Mouse (Mus musculus) midbrain, embryonic 14.5 days (tissue): ENCODE data around the gene Cactin. TPM values are rescaled to one million over a fixed set of nuclear protein-coding genes. Genes with fewer than 3 reads are reported as not detected.

Experiments
- ATAC-seq: fragments of 200-750 bp; cut with Nextera tagmentation; 2 replicates; pipeline ENCODE4 v1.8.0; 2017; ENCODE audit warnings: moderate number of reproducible peaks, moderate library complexity; ENCODE audit not compliant: low FRiP score, low TSS enrichment
- DNase-seq: peaks from one replicate; pipeline ENCODE4 v3.0.0-alpha.2; 2015
- H3K27ac ChIP-seq: fragments of 300-500 bp; sonication (generic); replicated peaks from 2 replicates; pipeline ENCODE4 v1.5.1; 2014; ENCODE audit warnings: mild to moderate bottlenecking, low read depth, low read length, moderate library complexity
- H3K27me3 ChIP-seq: fragments of 300-500 bp; sonication (generic); 2 replicates; pipeline ENCODE4 v1.6.1; 2014; ENCODE audit warnings: low read length, control low read depth, mixed read lengths; ENCODE audit not compliant: control insufficient read depth, insufficient read depth
- H3K36me3 ChIP-seq: fragments of 300-500 bp; sonication (generic); 2 replicates; pipeline ENCODE4 v1.6.1; 2014; ENCODE audit warnings: low read length, control low read depth; ENCODE audit not compliant: control insufficient read depth, insufficient read depth
- H3K4me1 ChIP-seq: fragments of 300-500 bp; sonication (generic); 2 replicates; pipeline ENCODE4 v1.6.1; 2014; ENCODE audit warnings: mild to moderate bottlenecking, antibody characterized with exemption, low read length, control low read depth; ENCODE audit not compliant: control insufficient read depth, insufficient read depth
- H3K4me2 ChIP-seq: fragments of 300-500 bp; sonication (generic); 2 replicates; pipeline ENCODE4 v1.6.1; 2014; ENCODE audit warnings: mild to moderate bottlenecking, low read length, moderate library complexity
- H3K4me3 ChIP-seq: fragments of 300-500 bp; sonication (generic); replicated peaks from 2 replicates; pipeline ENCODE4 v1.5.1; 2014; ENCODE audit warnings: low read depth, low read length
- H3K9ac ChIP-seq: fragments of 300-500 bp; sonication (generic); replicated peaks from 2 replicates; pipeline ENCODE4 v1.6.1; 2014; ENCODE audit warnings: mild to moderate bottlenecking, low read length, moderate library complexity
- H3K9me3 ChIP-seq: fragments of 300-500 bp; sonication (generic); 2 replicates; pipeline ENCODE4 v1.6.1; 2016; ENCODE audit warnings: low read length, control low read depth, mixed read lengths; ENCODE audit not compliant: control insufficient read depth
- WGBS: fragments of 180-500 bp; shearing (Covaris S2); extraction: QIAGEN DNeasy Blood & Tissue Kit; methylation state at CpG from one replicate; pipeline ENCODE4 v1.1.7; 2014; 5-methylcytosine and 5-hydroxymethylcytosine counted together
- polyA plus RNA-seq: library from polyadenylated mRNA; unstranded; fragments of >200 nt; fragmentation: Nextera tagmentation; extraction: Ambion mirVana; gene quantifications from 2 replicates; pipeline ENCODE4 v1.2.1, GENCODE M21; 2014

Cactin gene
- polyA plus RNA-seq, 1 experiment from 2014 or later = 22.8 TPM

DNA sequence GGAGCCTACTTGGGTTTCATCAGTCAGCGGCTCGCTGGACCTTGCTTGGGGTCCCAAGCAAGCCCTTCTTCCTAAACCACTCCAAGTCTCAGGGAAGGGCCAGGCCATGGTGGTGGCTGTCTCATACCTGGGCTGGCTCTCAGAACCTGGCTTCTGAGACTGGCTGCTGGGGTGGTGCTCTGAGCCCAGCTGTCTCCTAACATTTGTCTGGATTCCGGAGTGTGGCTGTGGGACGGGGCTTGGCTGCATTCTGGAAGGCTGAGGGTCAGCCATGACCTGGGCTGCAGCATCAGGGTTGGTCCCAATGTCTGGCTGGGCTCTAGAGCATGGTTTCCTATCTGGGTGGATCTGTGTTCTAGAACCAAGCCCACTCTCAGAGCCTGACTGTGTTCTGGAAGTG, 15.7 kb downstream of the Cactin start:
- Histone ChIP-seq H3K4me3 (no peak overlapping the region), H3K36me3 (no peaks in the 10 kb centered on the region), H3K27ac (no peak overlapping the region), H3K4me2 (no peak overlapping the region), H3K9ac (no peak overlapping the region), H3K9me3 (no peaks in the 10 kb centered on the region), H3K27me3 (peaks cover 15% of the 10 kb centered on the region; the same call in 1 of the 2 replicates), H3K4me1 (no peaks in the 10 kb centered on the region)
- no peak for ATAC-seq
- WGBS = 95% methylated on average over 4 of the region's 4 CpGs
- no peak for DNase-seq

DNA sequence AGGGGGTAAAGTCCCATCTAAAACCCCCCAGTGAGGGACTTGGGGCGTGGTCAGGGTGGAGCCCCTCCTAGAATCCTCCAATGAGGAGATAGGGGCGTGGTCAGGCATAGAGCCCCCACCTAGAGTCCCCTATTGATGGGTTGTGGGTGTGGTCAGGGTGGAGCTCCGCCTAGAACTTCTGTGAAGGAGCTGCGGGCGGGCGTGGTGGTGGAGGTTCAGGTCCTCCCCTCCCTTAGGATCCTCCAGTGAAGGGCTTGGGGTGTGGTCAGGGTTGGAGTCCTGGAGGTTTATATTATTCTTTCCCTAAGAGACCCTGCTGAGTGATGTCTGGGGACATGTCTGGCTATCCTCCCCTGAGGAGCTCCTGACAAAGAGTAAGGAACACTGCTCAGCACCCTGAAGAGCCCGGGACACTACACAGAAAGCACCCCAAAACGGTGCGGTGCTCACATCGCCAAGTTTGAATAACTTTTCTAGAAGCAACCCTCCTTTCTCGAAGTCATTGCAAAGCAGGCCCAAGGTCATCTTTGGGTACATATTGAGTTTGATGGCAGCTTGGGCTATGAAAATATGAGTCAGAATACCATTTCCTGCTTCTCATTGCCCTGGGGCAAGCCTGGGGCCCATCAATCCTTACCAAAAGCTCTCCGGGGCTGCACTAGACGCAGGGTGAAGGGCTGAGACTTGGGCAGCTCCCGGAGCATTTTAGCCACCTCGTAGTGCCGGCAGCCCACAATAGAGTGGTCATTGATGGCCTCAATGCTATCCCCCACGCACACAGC, 19.8 kb downstream of the Cactin start:
- H3K9me3 ChIP-seq = no peaks in the 10 kb centered on the region
- WGBS = 39% methylated on average over 17 of the region's 17 CpGs
- H3K4me3 ChIP-seq = no peak overlapping the region
- H3K36me3 ChIP-seq = no peaks in the 10 kb centered on the region
- H3K27ac ChIP-seq = no peak overlapping the region
- DNase-seq = no peak
- H3K9ac ChIP-seq = no peak overlapping the region
- H3K4me2 ChIP-seq = no peak overlapping the region
- ATAC-seq = no peak
- H3K27me3 ChIP-seq = peaks cover 43% of the 10 kb centered on the region
- 0 out of 2 replicates have a peak, but pooled peaks cover 3% of the 10 kb centered on the region for H3K4me1 ChIP-seq

DNA sequence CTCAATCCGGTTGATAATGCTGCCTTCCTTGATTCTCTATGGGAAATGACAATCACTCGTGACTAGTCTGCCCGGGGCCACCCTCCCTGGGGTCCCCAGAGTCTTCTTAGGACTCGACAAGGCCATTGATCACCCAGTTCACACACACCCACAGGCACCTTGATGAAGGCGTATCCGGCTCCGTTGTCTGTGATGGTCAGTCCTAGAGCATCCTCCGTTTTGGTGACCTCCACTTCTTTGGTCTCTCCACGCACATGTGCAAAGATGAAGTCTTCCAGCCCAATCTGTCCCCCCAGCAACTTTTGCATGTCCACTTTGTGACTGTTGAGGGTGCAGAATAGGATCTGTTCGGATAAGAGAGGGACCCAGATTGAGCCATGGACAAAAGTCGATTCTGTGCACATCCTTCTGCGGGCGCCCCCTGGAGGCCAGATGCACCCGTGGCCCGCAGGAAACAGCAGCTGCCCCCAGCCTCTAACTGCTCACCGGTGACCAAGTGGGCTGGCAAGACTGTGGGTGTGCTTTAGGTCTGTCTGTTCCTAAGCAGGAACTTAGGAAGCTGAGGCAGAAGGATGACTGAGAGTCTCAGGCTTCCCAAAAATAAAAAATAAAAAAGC, 20.5 kb downstream of the Cactin start:
- no peaks in the 10 kb centered on the region for H3K36me3 ChIP-seq
- no peak overlapping the region for H3K27ac ChIP-seq
- H3K4me3 ChIP-seq = no peak overlapping the region
- no peaks in the 10 kb centered on the region for H3K9me3 ChIP-seq
- H3K9ac ChIP-seq = no peak overlapping the region
- no peak overlapping the region for H3K4me2 ChIP-seq
- DNase-seq (peak; percentile 78), ATAC-seq (no peak)
- WGBS = 37% methylated on average over 16 of the region's 16 CpGs
- peaks cover 46% of the 10 kb centered on the region for H3K27me3 ChIP-seq
- H3K4me1 ChIP-seq = 0 out of 2 replicates have a peak, but pooled peaks cover 3% of the 10 kb centered on the region

DNA sequence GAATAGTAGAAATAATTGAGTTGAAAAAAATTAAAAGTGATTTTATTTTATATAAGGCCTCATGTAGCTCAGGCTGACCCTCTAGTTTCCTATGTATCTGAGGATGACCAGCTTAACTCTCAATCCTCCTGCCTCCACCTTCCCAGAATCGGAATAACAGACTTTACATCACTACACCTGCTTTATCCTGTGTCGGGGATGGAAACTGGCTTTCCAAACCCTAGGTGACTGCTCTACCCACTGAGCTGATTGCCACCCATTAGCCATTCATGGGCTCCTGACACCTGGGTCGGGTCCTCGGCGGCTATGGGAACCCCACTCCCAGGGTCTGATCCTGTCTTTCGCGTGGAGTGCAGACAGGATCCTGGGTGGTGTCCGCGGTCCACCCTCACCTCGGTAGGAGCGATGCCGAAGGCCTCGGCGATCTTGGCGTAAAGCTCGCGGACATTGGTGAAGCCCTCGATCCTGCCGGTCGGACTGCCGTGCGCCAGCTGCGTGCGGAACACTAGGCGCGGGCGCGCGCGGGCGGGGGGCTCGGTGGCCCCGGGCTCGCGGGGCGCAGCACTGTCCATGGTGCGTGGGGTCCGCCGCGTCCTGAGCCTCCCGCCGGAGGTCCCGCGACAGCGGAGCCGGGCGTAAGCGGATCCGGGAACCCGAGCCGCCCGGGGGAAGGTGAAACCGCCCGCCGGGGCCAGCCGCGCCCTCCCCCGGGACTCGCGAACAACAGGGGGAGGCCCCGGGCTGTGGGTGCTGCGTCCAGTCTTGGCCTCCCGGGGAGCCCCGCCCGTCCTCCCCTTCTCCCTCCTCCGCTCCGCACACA, 22.0 kb downstream of the Cactin start, which contains the start of gene Gipc3:
Gene Gipc3, minus strand, starts transcription at position 581 of the 820 bp plus-strand sequence.
- 0 out of 2 replicates have a peak, but pooled peaks cover 3% of the 10 kb centered on the region for H3K4me1 ChIP-seq
- WGBS = 4% methylated on average over 67 of the region's 67 CpGs

DNA sequence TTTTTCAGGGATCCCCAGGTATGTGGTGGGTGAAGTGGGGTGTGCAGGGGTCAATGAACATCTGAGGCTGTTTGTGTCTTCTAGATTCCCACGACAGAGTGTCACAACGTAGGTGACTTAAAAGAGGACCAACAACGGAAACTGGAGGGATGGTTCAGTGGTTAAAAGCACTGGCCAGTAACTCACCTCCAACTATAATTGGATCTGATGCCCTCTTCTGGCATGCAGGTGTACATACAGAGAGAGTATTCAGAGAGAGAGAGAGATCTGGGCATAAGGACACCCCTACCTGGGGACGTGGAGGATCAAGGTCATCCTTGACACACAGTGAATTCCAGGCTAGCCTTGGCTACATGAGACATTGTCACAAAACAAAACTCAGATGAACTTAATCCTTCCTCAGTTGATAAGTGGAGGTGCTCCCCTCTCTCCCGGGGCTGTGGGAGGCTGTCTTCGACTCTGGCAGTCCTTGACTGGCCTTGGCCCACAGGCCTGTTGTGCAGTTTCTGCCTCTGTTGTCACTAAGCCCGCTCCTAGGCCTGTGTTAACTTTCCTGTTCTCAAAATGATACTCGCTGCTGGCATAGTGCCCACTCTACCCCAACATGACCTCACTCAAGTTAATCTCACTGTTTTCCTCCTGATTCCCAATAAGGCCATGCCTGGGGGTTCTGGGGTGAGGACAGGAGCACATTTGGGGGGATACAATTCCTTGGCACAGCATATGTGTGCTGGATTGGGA, 23.7 kb downstream of the Cactin start:
- WGBS = 53% methylated on average over 8 of the region's 8 CpGs
- H3K4me1 ChIP-seq = peaks cover 9% of the 10 kb centered on the region
- H3K36me3 ChIP-seq = no peaks in the 10 kb centered on the region
- DNase-seq = no peak
- H3K4me3 ChIP-seq = no peak overlapping the region
- no peak for ATAC-seq
- no peak overlapping the region for H3K27ac ChIP-seq
- H3K9ac ChIP-seq = no peak overlapping the region
- no peaks in the 10 kb centered on the region for H3K9me3 ChIP-seq
- H3K4me2 ChIP-seq = no peak overlapping the region
- peaks cover 46% of the 10 kb centered on the region for H3K27me3 ChIP-seq

More for the DNA sequence above, 22.0 kb downstream of the Cactin start, which contains the start of gene Gipc3:
- DNase-seq = peak; percentile 45
- Histone ChIP-seq H3K9ac (peak within 1 kb of the TSS; percentile 47), H3K27me3 (peaks cover 46% of the 10 kb centered on the region), H3K27ac (no peak within 1 kb of the TSS), H3K4me2 (peak within 1 kb of the TSS; percentile 60), H3K9me3 (no peaks in the 10 kb centered on the region), H3K4me3 (peak within 1 kb of the TSS; percentile 35), H3K36me3 (no peaks in the 10 kb centered on the region)
- no peak for ATAC-seq

DNA sequence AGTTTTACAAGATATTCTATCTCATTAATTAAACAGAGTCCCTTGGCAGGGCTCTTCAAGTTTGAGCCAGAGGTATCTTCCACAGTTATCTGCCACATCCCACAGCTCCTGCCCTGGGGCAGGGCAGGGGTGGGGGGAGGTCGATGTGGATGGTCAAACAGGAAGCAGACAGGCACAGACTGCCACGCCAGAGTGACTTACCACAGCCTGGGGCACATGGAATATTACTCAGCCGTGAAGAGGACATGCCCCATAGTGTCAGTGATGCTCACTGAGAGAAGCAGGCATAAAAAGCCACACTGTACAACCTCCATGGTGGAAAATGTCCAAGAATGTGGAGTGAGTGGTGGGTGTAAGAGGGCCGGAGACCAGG, 24.2 kb downstream of the Cactin start:
- Histone ChIP-seq H3K9me3 (no peaks in the 10 kb centered on the region), H3K4me1 (peaks cover 13% of the 10 kb centered on the region), H3K27ac (no peak overlapping the region), H3K4me2 (no peak overlapping the region), H3K36me3 (no peaks in the 10 kb centered on the region), H3K4me3 (no peak overlapping the region), H3K27me3 (peaks cover 46% of the 10 kb centered on the region), H3K9ac (no peak overlapping the region)
- DNase-seq (no peak), ATAC-seq (no peak)
- 81% methylated on average over 4 of the region's 4 CpGs for WGBS

DNA sequence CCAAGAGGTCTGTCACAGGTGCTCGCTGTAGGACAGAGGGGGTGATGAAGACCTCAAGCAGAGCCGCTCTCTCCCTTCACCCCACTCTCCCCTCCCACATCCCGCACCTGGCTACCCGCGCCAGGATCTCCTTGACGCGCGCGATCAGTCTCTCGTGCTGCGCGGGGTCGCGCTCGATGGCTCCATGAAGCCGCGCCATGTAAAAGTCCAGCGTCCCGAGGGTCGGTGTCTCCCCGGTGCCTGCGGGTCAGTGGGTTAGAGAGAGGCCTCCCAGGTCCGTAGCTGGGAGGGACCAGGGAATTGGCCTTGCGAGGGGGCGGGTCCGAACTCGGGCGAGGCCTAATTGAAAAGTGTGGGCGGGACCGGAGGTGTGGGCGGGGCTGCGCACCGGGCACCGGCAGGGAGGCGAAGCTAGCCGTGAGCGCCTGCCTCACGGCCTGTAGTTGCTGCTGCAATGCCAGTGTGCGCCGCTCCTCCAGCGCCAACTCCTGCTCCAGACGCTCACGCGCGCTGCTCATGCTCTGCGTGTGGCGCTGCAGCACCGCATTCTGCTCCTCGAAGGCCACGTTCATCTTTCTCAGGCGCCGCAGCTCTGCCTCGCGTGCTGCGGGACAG, 25.7 kb downstream of the Cactin start:
- Histone ChIP-seq H3K4me1 (peaks cover 13% of the 10 kb centered on the region), H3K36me3 (no peaks in the 10 kb centered on the region), H3K4me2 (peak overlapping the region; percentile 50), H3K27ac (no peak overlapping the region), H3K9me3 (no peaks in the 10 kb centered on the region), H3K27me3 (peaks cover 44% of the 10 kb centered on the region), H3K9ac (peak overlapping the region; percentile 45; the same call in 1 of the 2 replicates), H3K4me3 (peak overlapping the region; percentile 21)
- peak; percentile 81 for DNase-seq
- ATAC-seq = no peak
- WGBS = 8% methylated on average over 55 of the region's 55 CpGs

DNA sequence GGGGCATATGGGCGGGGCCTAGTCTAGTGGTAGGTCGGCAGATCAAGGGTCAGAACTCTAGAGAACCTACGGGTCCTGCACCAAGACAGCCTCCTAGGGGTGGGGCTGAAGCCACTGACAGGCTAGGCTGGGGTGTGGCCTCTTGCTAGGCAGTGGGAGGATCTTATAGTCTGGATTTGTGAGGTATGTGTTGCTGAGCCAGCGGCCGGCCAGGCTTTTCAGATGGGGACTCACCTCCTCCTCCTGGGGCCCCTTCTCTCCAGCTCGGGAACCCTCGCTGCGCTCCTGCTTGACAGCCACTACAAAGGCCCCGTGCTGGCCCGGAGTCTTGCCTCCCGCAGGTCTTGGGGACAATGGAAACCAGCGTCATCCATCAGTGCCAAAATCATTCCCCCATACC, 28.2 kb downstream of the Cactin start:
- WGBS = 4% methylated on average over 12 of the region's 12 CpGs
- H3K36me3 ChIP-seq = no peaks in the 10 kb centered on the region
- H3K4me3 ChIP-seq = peak overlapping the region; percentile 60; the same call in 1 of the 2 replicates

More for the DNA sequence above, 28.2 kb downstream of the Cactin start:
- no peak for DNase-seq
- Histone ChIP-seq H3K9ac (peak overlapping the region; percentile 62; the same call in 1 of the 2 replicates), H3K9me3 (no peaks in the 10 kb centered on the region), H3K4me1 (peaks cover 11% of the 10 kb centered on the region), H3K27ac (no peak overlapping the region), H3K27me3 (peaks cover 19% of the 10 kb centered on the region), H3K4me2 (peak overlapping the region; percentile 92)
- no peak for ATAC-seq
